Mouse (Mus musculus): ENCODE results near the gene Pmvk.

DNA sequence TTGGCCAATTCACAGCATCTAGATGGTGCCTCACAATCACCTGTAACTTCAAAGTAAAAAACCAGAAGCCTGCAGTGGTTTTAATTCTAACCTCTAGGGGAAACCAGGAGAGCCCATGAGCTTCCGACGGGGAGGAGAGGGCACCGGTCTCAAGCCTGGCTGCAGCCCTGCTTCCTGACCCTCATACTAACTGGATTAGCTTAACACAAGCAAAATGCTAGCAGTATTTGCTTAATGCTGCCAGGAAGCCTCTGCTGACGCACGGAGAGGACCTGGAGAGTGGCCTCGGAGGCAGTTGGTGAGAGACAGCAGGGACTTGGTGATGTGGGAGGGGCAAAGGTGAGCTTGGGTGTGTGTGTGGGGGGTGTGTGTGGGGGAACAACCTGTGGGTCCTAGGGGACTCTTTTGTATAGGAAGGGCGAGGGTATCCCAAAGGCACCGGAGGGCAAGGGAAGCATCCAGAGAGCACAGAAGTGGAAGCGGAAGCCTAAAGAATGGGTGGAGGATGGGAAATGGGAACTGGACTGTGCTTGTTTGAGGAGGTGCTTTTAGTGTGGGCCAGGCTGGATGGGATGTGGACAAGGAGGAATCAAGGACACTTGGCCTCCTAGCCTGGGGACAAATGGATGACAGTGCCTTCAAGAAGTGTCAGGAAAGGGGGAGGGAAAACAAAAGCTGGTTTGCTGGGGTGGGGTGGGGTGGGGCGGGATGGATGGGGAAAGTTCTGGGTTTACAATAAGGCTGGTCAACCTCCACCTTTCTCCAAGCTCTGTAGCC is at the start of gene Pmvk:
- TF ChIP-seq CTCF (IDR thresholded peaks at IDR 0.05; ENCODE audit: insufficient read depth, low read depth, low read length) (no peak), POLR2A (IDR thresholded peaks at IDR 0.05; ENCODE audit: insufficient read depth, low read depth, low read length) (no peak)

Data from olfactory bulb, adult 2 months (tissue).